ENCODE assay signal across 8 mouse cellular contexts in the genomic region with DNA sequence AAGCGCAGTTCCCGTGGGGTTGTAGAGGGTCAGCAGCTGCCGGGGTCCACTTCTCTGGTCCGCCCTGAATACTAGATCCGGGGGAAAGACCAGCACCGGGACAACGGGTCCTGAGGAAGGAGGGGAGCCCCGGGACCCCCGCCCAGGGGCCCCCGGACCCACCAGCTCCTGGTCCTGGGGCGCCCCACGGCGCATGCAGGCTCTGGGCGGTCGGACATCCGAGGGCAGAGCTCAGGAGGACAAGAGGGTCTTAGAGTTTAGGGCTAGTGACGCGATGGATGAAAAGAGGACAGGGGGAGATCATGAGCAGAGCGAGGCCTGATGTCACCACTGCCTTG. TPM values are rescaled to one million over a fixed set of nuclear protein-coding genes. Genes with fewer than 3 reads are reported as not detected.
DNase-seq lines count a peak whose midpoint lies in the region; ATAC-seq and TF ChIP-seq lines count a peak whose summit lies in the region.

No protein-coding gene starts in this region.

- peaks cover 27% of the 10 kb centered on the region for H3K36me3 ChIP-seq in heart, embryonic 12.5 days
- peaks cover 9% of the 10 kb centered on the region for H3K36me3 ChIP-seq in ES-E14 (ENCODE audit: control insufficient read depth, insufficient read depth, low read length, poor library complexity, severe bottlenecking)
- no peaks in the 10 kb centered on the region for H3K36me3 ChIP-seq in forebrain, postnatal 0 days (ENCODE audit: insufficient read depth)
- H3K36me3 ChIP-seq in megakaryocyte, embryonic 14.5 days (replicated peaks; ENCODE audit: low read length): peaks cover 20% of the 10 kb centered on the region

- H3K4me2 ChIP-seq in heart, embryonic 12.5 days: peak overlapping the region; percentile 98
- H3K4me2 ChIP-seq in forebrain, postnatal 0 days (ENCODE audit: low read depth): peak overlapping the region; percentile 98

- ATAC-seq in heart, embryonic 12.5 days (ENCODE audit: insufficient number of reproducible peaks, low FRiP score): peak; percentile 61
- ATAC-seq in forebrain, postnatal 0 days: 0 out of 2 replicates have a peak, but pooled peaks have one; percentile 1

- WGBS in heart, embryonic 12.5 days: 4% methylated on average over 19 of the region's 19 CpGs
- WGBS in forebrain, postnatal 0 days: 1% methylated on average over 19 of the region's 19 CpGs

- no peak; the same call in none of the 2 replicates for TF ChIP-seq CTCF in forebrain, postnatal 0 days (IDR thresholded peaks at IDR 0.05; ENCODE audit: low read depth)

- no peaks in the 10 kb centered on the region for H3K27me3 ChIP-seq in heart, embryonic 12.5 days (replicated peaks)
- no peaks in the 10 kb centered on the region for H3K27me3 ChIP-seq in forebrain, postnatal 0 days (ENCODE audit: insufficient read depth, low read length)
- H3K27me3 ChIP-seq in megakaryocyte, embryonic 14.5 days (replicated peaks): no peaks in the 10 kb centered on the region

- H3K4me1 ChIP-seq in heart, embryonic 12.5 days (replicated peaks): peaks cover 20% of the 10 kb centered on the region
- H3K4me1 ChIP-seq in ES-E14 (ENCODE audit: control insufficient read depth in 2 of 2, insufficient read depth in 2 of 2, low read length in 2 of 2, poor library complexity in 1 of 2): peaks cover 0 to 15% of the 10 kb centered on the region in 2 experiments; a peak in 2 of 4 replicates
- H3K4me1 ChIP-seq in forebrain, postnatal 0 days (ENCODE audit: insufficient read depth): peaks cover 16% of the 10 kb centered on the region
- peaks cover 73% of the 10 kb centered on the region for H3K4me1 ChIP-seq in megakaryocyte, embryonic 14.5 days

- peak overlapping the region; percentile 90 for H3K9ac ChIP-seq in heart, embryonic 12.5 days
- peak overlapping the region; percentile 86 for H3K9ac ChIP-seq in ES-E14 (ENCODE audit: insufficient read depth, low read depth, low read length, poor library complexity, severe bottlenecking)
- H3K9ac ChIP-seq in forebrain, postnatal 0 days: peak overlapping the region; percentile 87

- H3K27ac ChIP-seq in heart, embryonic 12.5 days (ENCODE audit: poor library complexity, severe bottlenecking): peak overlapping the region; percentile 84
- H3K27ac ChIP-seq in ES-E14 (ENCODE audit: insufficient read depth, low read depth, low read length, poor library complexity, severe bottlenecking): no peak overlapping the region
- H3K27ac ChIP-seq in forebrain, postnatal 0 days (ENCODE audit: low read depth, low read length): peak overlapping the region; percentile 75; the same call in 1 of the 2 replicates

- in situ Hi-C loops in ES-E14 (cut with MboI; ENCODE audit: low sequenced_read_pairs in 2 of 2, unreplicated experiment in 2 of 2): no loop called here

- H3K4me3 ChIP-seq in heart, embryonic 12.5 days: peak overlapping the region; percentile 83
- peak overlapping the region; percentile 99 for H3K4me3 ChIP-seq in ES-E14 (ENCODE audit: insufficient read depth in 1 of 2, low read depth in 1 of 2, low read length in 2 of 2, poor library complexity in 1 of 2, severe bottlenecking in 1 of 2)
- H3K4me3 ChIP-seq in forebrain, postnatal 0 days (ENCODE audit: low read depth, low read length): peak overlapping the region; percentile 74
- H3K4me3 ChIP-seq in megakaryocyte, embryonic 14.5 days (replicated peaks): peak overlapping the region; percentile 96

- H3K9me3 ChIP-seq in heart, embryonic 12.5 days (replicated peaks): no peaks in the 10 kb centered on the region
- H3K9me3 ChIP-seq in ES-E14 (ENCODE audit: control insufficient read depth, insufficient read depth, low read depth, low read length): no peaks in the 10 kb centered on the region
- H3K9me3 ChIP-seq in forebrain, postnatal 0 days (ENCODE audit: low read length): no peaks in the 10 kb centered on the region
- no peaks in the 10 kb centered on the region for H3K9me3 ChIP-seq in megakaryocyte, embryonic 14.5 days

- intact Hi-C loops in heart, postnatal 36 days (cut with DNase I): loop anchor here (2.0 to 5.0 kb wide), 2 partner anchors 67 to 142 kb away; partner anchors contain the start of genes Epo, Gnb2 and Nyap1
- intact Hi-C loops in gastrocnemius, postnatal 14 days (cut with DNase I; ENCODE audit: low total_unique reads): no loop called here
- intact Hi-C loops in gastrocnemius, postnatal 36 days (cut with DNase I): loop anchor here (2.0 kb wide), 1 partner anchor 67 kb away; the partner anchor contains the start of genes Epo and Gnb2

- no peak for DNase-seq in heart, postnatal 36 days
- DNase-seq in ES-E14 (ENCODE audit: low read depth, low spot score): no peak
- DNase-seq in forebrain, postnatal 0 days: no peak
- no peak for DNase-seq in cerebellum, adult 9-11 months
- DNase-seq in gastrocnemius, postnatal 14 days: no peak
- DNase-seq in gastrocnemius, postnatal 36 days: no peak

TF ChIP-seq in ES-E14, 5 proteins besides CTCF, POLR2A, EP300 and RAD21:
- TF ChIP-seq HCFC1 (IDR thresholded peaks at IDR 0.05; ENCODE audit: borderline replicate concordance, insufficient read depth, low read length): no peak
- TF ChIP-seq MAFK (IDR thresholded peaks at IDR 0.05; ENCODE audit: insufficient read depth, low read depth, low read length): no peak
- no peak for TF ChIP-seq ZNF384 (IDR thresholded peaks at IDR 0.05; ENCODE audit: low read depth, low read length)
- no peak for TF ChIP-seq ZC3H11A (IDR thresholded peaks at IDR 0.05; ENCODE audit: borderline replicate concordance, low read depth, low read length)
- no peak for TF ChIP-seq CHD2 (IDR thresholded peaks at IDR 0.05; ENCODE audit: low read depth, low read length)
TF ChIP-seq in ES-E14: peak in this region for 0.

RNA-seq across cellular contexts. Expression of gene Mospd3, which starts 0.6 kb away (rescaled TPM):
- polyA plus RNA-seq in heart, embryonic 12.5 days (2016; fragmentation: Nextera tagmentation; extraction: Ambion mirVana): 18.7 and 18.8 TPM in 2 replicates
- 10 to 100 TPM; 16.5 to 16.8 TPM for total RNA-seq in heart, postnatal 36 days (2021)
- total RNA-seq in ES-E14 (2012; rRNA removed): 7.8 and 12.9 TPM in 2 replicates
- total RNA-seq in forebrain, postnatal 0 days (2014; rRNA removed): 4.9 and 5.8 TPM in 2 replicates
- 61.5 and 67.9 TPM in 2 replicates for polyA plus RNA-seq in forebrain, postnatal 0 days (2015; fragmentation: Nextera tagmentation; extraction: Ambion mirVana)
- polyA plus RNA-seq in megakaryocyte, embryonic 14.5 days (2012; ENCODE audit: insufficient read depth, low replicate concordance): 459 and 906 TPM in 2 replicates
- 10 to 100 TPM; 15.3 to 18.1 TPM for total RNA-seq in gastrocnemius, postnatal 14 days (2021)
- total RNA-seq in gastrocnemius, postnatal 36 days (2021): 10 to 100 TPM in 1 of 2 experiments, 1 to 10 TPM in 1; 9.6 to 13.7 TPM

RNA-seq across cellular contexts. Expression of gene Pcolce, which starts 13.3 kb away (rescaled TPM):
- 109 and 118 TPM in 2 replicates for polyA plus RNA-seq in heart, embryonic 12.5 days (2016; fragmentation: Nextera tagmentation; extraction: Ambion mirVana)
- 10 to 100 TPM; 58.1 to 65.1 TPM for total RNA-seq in heart, postnatal 36 days (2021)
- 134 and 157 TPM in 2 replicates for total RNA-seq in ES-E14 (2012; rRNA removed)
- 13.1 and 22.5 TPM in 2 replicates for total RNA-seq in forebrain, postnatal 0 days (2014; rRNA removed)
- polyA plus RNA-seq in forebrain, postnatal 0 days (2015; fragmentation: Nextera tagmentation; extraction: Ambion mirVana): 18.1 and 20.3 TPM in 2 replicates
- polyA plus RNA-seq in megakaryocyte, embryonic 14.5 days (2012; ENCODE audit: insufficient read depth, low replicate concordance): 0.09 and 0.87 TPM in 2 replicates
- 100 to 1,000 TPM; 190 to 251 TPM for total RNA-seq in gastrocnemius, postnatal 14 days (2021)
- 10 to 100 TPM; 57.1 to 66.1 TPM for total RNA-seq in gastrocnemius, postnatal 36 days (2021)

RNA-seq across cellular contexts. Expression of gene Fbxo24, which starts 28.6 kb away (rescaled TPM):
- polyA plus RNA-seq in heart, embryonic 12.5 days (2016; fragmentation: Nextera tagmentation; extraction: Ambion mirVana): 0.15 TPM in 1 of 2 replicates, not detected in the other
- under 1 TPM; 0.16 to 0.31 TPM for total RNA-seq in heart, postnatal 36 days (2021)
- total RNA-seq in ES-E14 (2012; rRNA removed): 1.1 and 2.2 TPM in 2 replicates
- 0.23 and 0.24 TPM in 2 replicates for total RNA-seq in forebrain, postnatal 0 days (2014; rRNA removed)
- polyA plus RNA-seq in forebrain, postnatal 0 days (2015; fragmentation: Nextera tagmentation; extraction: Ambion mirVana): 0.09 and 0.10 TPM in 2 replicates
- polyA plus RNA-seq in megakaryocyte, embryonic 14.5 days (2012; ENCODE audit: insufficient read depth, low replicate concordance): 0.15 TPM in 1 of 2 replicates, not detected in the other
- total RNA-seq in gastrocnemius, postnatal 14 days (2021): under 1 TPM in 1 of 2 experiments, not detected in 1; 0.27 TPM
- total RNA-seq in gastrocnemius, postnatal 36 days (2021): not detected

RNA-seq across cellular contexts. Expression of gene Lrch4, which starts 28.7 kb away (rescaled TPM):
- 24.3 and 27.3 TPM in 2 replicates for polyA plus RNA-seq in heart, embryonic 12.5 days (2016; fragmentation: Nextera tagmentation; extraction: Ambion mirVana)
- total RNA-seq in heart, postnatal 36 days (2021): 10 to 100 TPM; 18.4 to 20.5 TPM
- total RNA-seq in ES-E14 (2012; rRNA removed): 12.7 and 23.0 TPM in 2 replicates
- 3.3 and 5.6 TPM in 2 replicates for total RNA-seq in forebrain, postnatal 0 days (2014; rRNA removed)
- polyA plus RNA-seq in forebrain, postnatal 0 days (2015; fragmentation: Nextera tagmentation; extraction: Ambion mirVana): 11.3 and 12.8 TPM in 2 replicates
- 138 and 187 TPM in 2 replicates for polyA plus RNA-seq in megakaryocyte, embryonic 14.5 days (2012; ENCODE audit: insufficient read depth, low replicate concordance)
- total RNA-seq in gastrocnemius, postnatal 14 days (2021): 10 to 100 TPM; 14.8 to 15.3 TPM
- 10 to 100 TPM; 13.6 to 13.8 TPM for total RNA-seq in gastrocnemius, postnatal 36 days (2021)

RNA-seq across cellular contexts. Expression of gene Gm20605, which starts 28.7 kb away (rescaled TPM):
- polyA plus RNA-seq in heart, embryonic 12.5 days (2016; fragmentation: Nextera tagmentation; extraction: Ambion mirVana): 6.9 and 7.1 TPM in 2 replicates
- total RNA-seq in heart, postnatal 36 days (2021): 1 to 10 TPM; 3.9 to 4.9 TPM
- 7.8 and 13.6 TPM in 2 replicates for total RNA-seq in ES-E14 (2012; rRNA removed)
- 3.6 and 6.1 TPM in 2 replicates for total RNA-seq in forebrain, postnatal 0 days (2014; rRNA removed)
- 1.9 and 2.4 TPM in 2 replicates for polyA plus RNA-seq in forebrain, postnatal 0 days (2015; fragmentation: Nextera tagmentation; extraction: Ambion mirVana)
- 5.6 and 30.5 TPM in 2 replicates for polyA plus RNA-seq in megakaryocyte, embryonic 14.5 days (2012; ENCODE audit: insufficient read depth, low replicate concordance)
- total RNA-seq in gastrocnemius, postnatal 14 days (2021): 1 to 10 TPM; 3.0 to 3.6 TPM
- total RNA-seq in gastrocnemius, postnatal 36 days (2021): 1 to 10 TPM; 2.0 to 2.9 TPM
